Mouse (Mus musculus) effector memory CD4-positive, alpha-beta T cell, adult 7 months (primary cell): Measurements from ENCODE around the gene Olfr530. TPM values are rescaled to one million over a fixed set of nuclear protein-coding genes. Genes with fewer than 3 reads are reported as not detected.

Experiments used
- polyA plus RNA-seq: library from polyadenylated mRNA; unstranded; fragments of 100-300 nt; shearing (Covaris generic); gene quantifications from one replicate; pipeline ENCODE4 v1.2.1, GENCODE M21; 2017

Olfr530 gene
- polyA plus RNA-seq = 1.5 TPM

DNA sequence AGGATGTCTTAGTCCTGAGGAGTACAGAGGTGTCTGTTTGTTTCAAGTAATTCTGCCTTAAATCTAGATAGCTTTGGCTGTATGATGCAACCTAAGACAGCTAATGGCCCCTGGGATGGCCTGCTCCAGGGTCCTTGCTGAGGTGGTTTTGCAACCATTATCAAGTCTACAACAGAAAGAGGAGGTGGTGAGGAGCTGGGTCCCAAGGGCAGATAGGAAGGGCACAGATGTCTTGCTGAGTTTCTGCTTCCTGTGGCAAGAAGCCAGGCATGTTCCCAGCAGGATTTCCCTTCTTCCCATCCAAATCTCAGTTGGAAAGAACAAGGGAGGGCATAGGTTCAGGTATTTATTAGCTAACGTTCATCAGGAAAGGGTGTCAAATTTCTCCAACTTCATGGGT, at the start of gene Olfr530:
Olfr530 (minus strand) TSS at position 101 of the 400 bp plus-strand sequence.

DNA sequence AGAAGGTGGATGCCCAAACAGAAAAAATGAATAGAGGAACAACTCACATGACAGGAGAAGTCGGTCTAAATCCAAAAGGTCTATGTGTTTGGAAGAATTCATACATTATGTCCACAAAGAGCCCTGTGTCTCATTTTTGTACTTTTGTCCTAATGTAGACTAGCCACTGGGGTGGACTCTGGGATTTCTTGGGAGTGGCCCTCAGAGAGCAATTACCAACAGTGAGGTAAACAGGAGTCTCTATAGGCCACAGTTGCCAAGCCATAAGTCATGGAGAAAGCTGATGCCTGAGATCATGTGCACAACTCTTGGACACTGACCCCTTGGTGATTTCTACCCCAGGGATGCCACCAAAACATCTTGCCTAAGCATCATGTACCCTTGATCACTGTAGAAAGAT, 45.4 kb upstream of the Olfr530 start, which contains the start of gene Olfr532:
Olfr532 (minus strand) TSS at position 101 of the 400 bp plus-strand sequence.

DNA sequence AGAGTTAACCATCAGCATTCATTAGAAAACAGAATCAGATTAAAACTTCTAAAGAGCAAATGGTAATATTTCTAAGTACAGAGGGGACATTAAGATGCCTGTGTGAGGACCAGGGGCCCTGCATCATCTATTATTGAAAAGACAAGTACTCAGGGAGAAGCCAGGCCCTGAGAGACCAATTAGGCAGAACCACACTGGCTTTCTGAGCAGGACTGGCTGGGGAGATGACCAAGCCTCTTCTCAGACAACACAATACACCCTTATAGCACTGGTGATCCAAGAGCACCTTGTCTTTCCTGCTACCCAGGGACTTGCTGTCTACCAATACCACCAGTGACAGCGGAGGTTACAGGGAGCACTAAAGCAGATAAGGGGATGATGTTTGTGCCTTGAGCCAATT, 26.7 kb upstream of the Olfr530 start, which contains the start of gene Olfr531:
Olfr531 (minus strand) TSS at position 101 of the 400 bp plus-strand sequence.

DNA sequence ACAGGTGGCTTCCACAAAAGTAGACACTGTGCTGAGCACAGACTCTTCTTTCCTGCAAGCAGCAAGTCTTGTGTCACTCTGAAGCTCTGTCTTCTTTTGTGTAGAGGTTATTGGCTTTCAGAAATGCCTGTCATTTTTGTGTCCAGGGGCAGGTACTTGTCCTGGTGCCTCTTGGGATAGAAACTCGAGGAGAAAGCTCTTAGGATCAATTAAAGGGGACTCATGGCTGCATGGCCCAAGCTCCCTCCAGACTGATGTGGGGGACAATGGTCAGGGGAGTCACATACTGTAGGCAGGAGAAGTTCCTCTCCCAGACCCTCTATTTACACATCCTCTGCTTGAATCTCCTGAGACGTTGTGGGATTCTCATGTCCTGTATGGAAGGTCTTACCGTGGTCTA, 14.6 kb downstream of the Olfr530 start, which contains the start of gene Olfr60:
Olfr60 (minus strand) TSS at position 101 of the 400 bp plus-strand sequence.

DNA sequence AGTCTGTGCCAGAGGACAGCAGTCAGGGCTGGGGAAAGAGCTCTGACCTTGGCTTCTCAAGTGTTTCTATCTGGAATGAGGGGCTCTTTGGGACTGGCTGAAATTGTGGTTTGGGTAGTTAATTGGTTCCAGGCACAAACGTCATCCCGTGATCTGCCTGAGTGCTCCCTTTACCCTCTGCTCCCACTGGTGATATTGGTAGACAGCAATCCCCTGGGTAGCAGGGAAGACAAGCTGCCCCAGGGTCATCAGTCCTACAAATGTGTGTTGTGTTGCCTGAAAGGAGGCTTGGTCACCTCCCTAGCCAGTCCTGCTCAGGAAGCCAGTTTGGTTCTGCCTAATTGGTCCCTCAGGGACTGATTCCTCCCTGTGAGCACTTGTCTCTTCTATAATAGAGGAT, 42.4 kb downstream of the Olfr530 start, which contains the start of gene Olfr527:
Olfr527 (plus strand) TSS at position 301 of the 400 bp plus-strand sequence.

Other genes starting within 250 kb of the Olfr530 start
- 23.1 TPM for gene Mtg1, start 238.8 kb downstream of the Olfr530 start, polyA plus RNA-seq
- gene Sprn, start 221.5 kb downstream of the Olfr530 start, polyA plus RNA-seq = not detected
- gene Olfr522, start 211.6 kb downstream of the Olfr530 start, polyA plus RNA-seq = 0.13 TPM
- gene Olfr523, start 203.1 kb downstream of the Olfr530 start, polyA plus RNA-seq = not detected
- 1.0 TPM for gene Olfr524, start 170.4 kb downstream of the Olfr530 start, polyA plus RNA-seq
- 2.2 TPM for gene Cd163l1, start 158.1 kb downstream of the Olfr530 start, polyA plus RNA-seq
- 18.7 TPM for gene 5830411N06Rik, start 129.0 kb downstream of the Olfr530 start, polyA plus RNA-seq
- 0.32 TPM for gene Olfr525, start 55.5 kb downstream of the Olfr530 start, polyA plus RNA-seq
- not detected for gene Olfr527, start 42.3 kb downstream of the Olfr530 start, polyA plus RNA-seq
- gene Olfr60, start 14.7 kb downstream of the Olfr530 start, polyA plus RNA-seq = not detected
- not detected for gene Olfr531, start 26.6 kb upstream of the Olfr530 start, polyA plus RNA-seq
- gene Olfr532, start 45.3 kb upstream of the Olfr530 start, polyA plus RNA-seq = 0.10 TPM
- not detected for gene Olfr533, start 87.0 kb upstream of the Olfr530 start, polyA plus RNA-seq
- not detected for gene Olfr535, start 107.9 kb upstream of the Olfr530 start, polyA plus RNA-seq
- not detected for gene Olfr536, start 131.1 kb upstream of the Olfr530 start, polyA plus RNA-seq
- not detected for gene Olfr538, start 191.6 kb upstream of the Olfr530 start, polyA plus RNA-seq
- 0.05 TPM for gene Olfr46, start 224.9 kb upstream of the Olfr530 start, polyA plus RNA-seq